Mouse (Mus musculus) forebrain, embryonic 11.5 days (tissue): ENCODE measurements around the gene Mast4. TPM values are rescaled to one million over a fixed set of nuclear protein-coding genes. Genes with fewer than 3 reads are reported as not detected.

Source experiments
- ATAC-seq: fragments of 200-750 bp; cut with Nextera tagmentation; replicated peaks from 2 replicates; pipeline ENCODE4 v1.8.0; 2017; ENCODE audit warnings: moderate TSS enrichment; ENCODE audit not compliant: low FRiP score
- DNase-seq: peaks from one replicate; pipeline ENCODE4 v3.0.0-alpha.2; 2017; ENCODE audit warnings: low spot score
- H3K27ac ChIP-seq: fragments of 300-500 bp; sonication (generic); 2 replicates; pipeline ENCODE4 v1.5.1; 2014; ENCODE audit warnings: low read depth, low read length
- H3K27me3 ChIP-seq: fragments of 300-500 bp; sonication (generic); 2 replicates; pipeline ENCODE4 v1.6.1; 2014; ENCODE audit warnings: mild to moderate bottlenecking, low read length, mixed read lengths; ENCODE audit not compliant: control insufficient read depth, insufficient read depth
- H3K36me3 ChIP-seq: fragments of 300-500 bp; sonication (generic); 2 replicates; pipeline ENCODE4 v1.6.1; 2014; ENCODE audit warnings: mild to moderate bottlenecking, low read length, moderate library complexity, mixed read lengths; ENCODE audit not compliant: control insufficient read depth, insufficient read depth
- H3K4me1 ChIP-seq: fragments of 300-500 bp; sonication (generic); replicated peaks from 2 replicates; pipeline ENCODE4 v1.6.1; 2014; ENCODE audit warnings: low read length, mixed read lengths; ENCODE audit not compliant: control insufficient read depth, insufficient read depth
- H3K4me2 ChIP-seq: fragments of 300-500 bp; sonication (generic); 2 replicates; pipeline ENCODE4 v1.6.1; 2014; ENCODE audit warnings: low read depth, mild to moderate bottlenecking, low read length, moderate library complexity, mixed read lengths; ENCODE audit not compliant: severe bottlenecking
- H3K4me3 ChIP-seq: fragments of 300-500 bp; sonication (generic); 2 replicates; pipeline ENCODE4 v1.5.1; 2014; ENCODE audit warnings: low read depth, low read length
- H3K9ac ChIP-seq: fragments of 300-500 bp; sonication (generic); 2 replicates; pipeline ENCODE4 v1.6.1; 2014; ENCODE audit warnings: low read length
- H3K9me3 ChIP-seq: fragments of 300-500 bp; sonication (generic); 2 replicates; pipeline ENCODE4 v1.6.1; 2016; ENCODE audit warnings: low read length, mixed read lengths; ENCODE audit not compliant: control insufficient read depth
- whole genome bisulfite sequencing: fragments of 180-500 bp; shearing (Covaris S2); extraction: QIAGEN DNeasy Blood & Tissue Kit; methylation state at CpG from one replicate; pipeline ENCODE4 v1.1.7; 2014; 5-methylcytosine and 5-hydroxymethylcytosine counted together
- polyA plus RNA-seq: library from polyadenylated mRNA; unstranded; fragments of >200 nt; fragmentation: Nextera tagmentation; extraction: Ambion mirVana; gene quantifications from 2 replicates; pipeline ENCODE4 v1.2.1, GENCODE M21; 2014

The Mast4 gene
- polyA plus RNA-seq, 1 experiment from 2014 or later: 23.5 TPM

DNA sequence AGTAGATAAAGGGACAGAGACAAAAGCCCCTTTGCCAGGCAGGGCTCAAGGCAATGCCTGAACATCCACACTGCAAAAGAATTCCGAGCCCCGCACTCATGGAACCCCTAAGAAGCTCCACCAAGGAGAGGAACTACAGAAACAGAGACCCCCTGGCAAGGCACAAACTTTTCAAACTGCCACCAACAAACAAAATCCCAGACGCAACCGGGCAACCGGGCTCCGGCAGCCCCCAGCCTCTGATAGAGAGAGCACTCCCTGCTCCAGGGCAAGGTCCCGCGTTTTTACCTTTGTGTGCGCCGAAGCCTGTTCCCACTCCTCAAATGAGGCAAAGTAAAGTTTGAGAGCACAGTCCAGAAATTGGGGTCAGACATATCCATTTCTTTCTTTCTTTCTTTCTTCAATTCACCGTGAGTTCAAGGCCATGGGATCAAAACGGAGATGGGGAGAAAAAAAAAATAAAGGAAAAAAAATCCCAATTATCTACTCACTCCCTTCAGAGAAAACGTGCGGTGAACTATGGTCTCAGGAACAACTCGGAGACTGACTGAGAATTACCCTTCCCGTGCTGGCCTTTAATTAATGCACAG, 428.8 kb downstream of the Mast4 start:
- DNase-seq: peak; percentile 66

DNA sequence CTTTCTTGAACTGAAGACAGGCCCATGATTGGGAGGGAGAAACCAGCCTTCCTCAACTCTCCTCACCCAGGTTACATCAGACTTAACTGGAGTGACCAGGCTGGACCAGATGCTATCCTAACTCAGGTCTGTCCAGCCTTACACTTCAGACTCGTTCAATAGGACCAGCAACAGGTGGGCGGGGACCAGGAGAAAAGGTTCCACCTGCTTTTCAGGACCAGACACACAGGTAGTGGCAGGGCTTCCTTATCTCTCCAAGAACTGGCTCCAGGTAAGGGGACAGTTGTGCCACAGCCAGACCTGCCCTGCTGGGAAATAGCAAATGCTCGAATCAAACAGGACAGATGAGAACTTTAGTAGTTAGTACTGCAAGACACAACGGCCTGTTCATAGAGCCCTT, 430.6 kb downstream of the Mast4 start:
- H3K4me2 ChIP-seq: peak overlapping the region; percentile 37; the same call in 1 of the 2 replicates
- H3K27me3 ChIP-seq: no peaks in the 10 kb centered on the region
- DNase-seq (no peak), ATAC-seq (no peak)
- H3K36me3 ChIP-seq: no peaks in the 10 kb centered on the region
- H3K9ac ChIP-seq: no peak overlapping the region
- H3K4me3 ChIP-seq: no peak overlapping the region
- 0 out of 2 replicates have a peak, but pooled peaks cover 2% of the 10 kb centered on the region for H3K4me1 ChIP-seq
- no peaks in the 10 kb centered on the region for H3K9me3 ChIP-seq
- WGBS: 90% methylated on average over 4 of the region's 4 CpGs
- no peak overlapping the region for H3K27ac ChIP-seq

More for the DNA sequence above, 428.8 kb downstream of the Mast4 start:
- Histone ChIP-seq H3K36me3 (no peaks in the 10 kb centered on the region), H3K4me2 (peak overlapping the region; percentile 70), H3K9ac (peak overlapping the region; percentile 64), H3K4me3 (peak overlapping the region; percentile 51), H3K9me3 (no peaks in the 10 kb centered on the region), H3K4me1 (no peaks in the 10 kb centered on the region), H3K27ac (peak overlapping the region; percentile 76; the same call in 1 of the 2 replicates), H3K27me3 (no peaks in the 10 kb centered on the region)
- ATAC-seq: peak; percentile 20; the same call in 1 of the 2 replicates
- under 1% methylated on average over 16 of the region's 16 CpGs for WGBS

GRCm38 (mm10) chr13:102902123-102902522, 432.2 kb downstream of the Mast4 start:
- no peak overlapping the region for H3K9ac ChIP-seq
- no peak overlapping the region for H3K4me2 ChIP-seq
- H3K9me3 ChIP-seq: no peaks in the 10 kb centered on the region
- WGBS: 76% methylated on average over 7 of the region's 7 CpGs
- H3K27ac ChIP-seq: no peak overlapping the region
- H3K36me3 ChIP-seq: no peaks in the 10 kb centered on the region
- 0 out of 2 replicates have a peak, but pooled peaks cover 2% of the 10 kb centered on the region for H3K4me1 ChIP-seq
- no peak overlapping the region for H3K4me3 ChIP-seq
- no peak for DNase-seq
- ATAC-seq: no peak
- H3K27me3 ChIP-seq: no peaks in the 10 kb centered on the region

GRCm38 (mm10) chr13:102900531-102900930, 433.8 kb downstream of the Mast4 start:
- no peak for ATAC-seq
- Histone ChIP-seq H3K9me3 (no peaks in the 10 kb centered on the region), H3K36me3 (no peaks in the 10 kb centered on the region), H3K4me3 (no peak overlapping the region), H3K4me2 (no peak overlapping the region), H3K27me3 (no peaks in the 10 kb centered on the region), H3K4me1 (peaks cover 11% of the 10 kb centered on the region), H3K9ac (no peak overlapping the region), H3K27ac (no peak overlapping the region)
- WGBS: 64% methylated on average over 8 of the region's 8 CpGs
- DNase-seq: no peak

GRCm38 (mm10) chr13:102900083-102900420, 434.2 kb downstream of the Mast4 start:
- WGBS: 69% methylated on average over 2 of the region's 2 CpGs
- Histone ChIP-seq H3K4me1 (peaks cover 14% of the 10 kb centered on the region), H3K27ac (no peak overlapping the region), H3K9ac (no peak overlapping the region), H3K4me3 (no peak overlapping the region), H3K9me3 (no peaks in the 10 kb centered on the region), H3K27me3 (no peaks in the 10 kb centered on the region), H3K4me2 (no peak overlapping the region), H3K36me3 (no peaks in the 10 kb centered on the region)
- no peak for ATAC-seq
- no peak for DNase-seq

GRCm38 (mm10) chr13:102899253-102900082, 434.8 kb downstream of the Mast4 start:
- no peak for ATAC-seq
- Histone ChIP-seq H3K27ac (no peak overlapping the region), H3K9me3 (no peaks in the 10 kb centered on the region), H3K9ac (no peak overlapping the region), H3K36me3 (no peaks in the 10 kb centered on the region), H3K27me3 (no peaks in the 10 kb centered on the region), H3K4me1 (peaks cover 20% of the 10 kb centered on the region), H3K4me3 (no peak overlapping the region), H3K4me2 (no peak overlapping the region)
- DNase-seq: no peak
- 78% methylated on average over 9 of the region's 9 CpGs for WGBS

DNA sequence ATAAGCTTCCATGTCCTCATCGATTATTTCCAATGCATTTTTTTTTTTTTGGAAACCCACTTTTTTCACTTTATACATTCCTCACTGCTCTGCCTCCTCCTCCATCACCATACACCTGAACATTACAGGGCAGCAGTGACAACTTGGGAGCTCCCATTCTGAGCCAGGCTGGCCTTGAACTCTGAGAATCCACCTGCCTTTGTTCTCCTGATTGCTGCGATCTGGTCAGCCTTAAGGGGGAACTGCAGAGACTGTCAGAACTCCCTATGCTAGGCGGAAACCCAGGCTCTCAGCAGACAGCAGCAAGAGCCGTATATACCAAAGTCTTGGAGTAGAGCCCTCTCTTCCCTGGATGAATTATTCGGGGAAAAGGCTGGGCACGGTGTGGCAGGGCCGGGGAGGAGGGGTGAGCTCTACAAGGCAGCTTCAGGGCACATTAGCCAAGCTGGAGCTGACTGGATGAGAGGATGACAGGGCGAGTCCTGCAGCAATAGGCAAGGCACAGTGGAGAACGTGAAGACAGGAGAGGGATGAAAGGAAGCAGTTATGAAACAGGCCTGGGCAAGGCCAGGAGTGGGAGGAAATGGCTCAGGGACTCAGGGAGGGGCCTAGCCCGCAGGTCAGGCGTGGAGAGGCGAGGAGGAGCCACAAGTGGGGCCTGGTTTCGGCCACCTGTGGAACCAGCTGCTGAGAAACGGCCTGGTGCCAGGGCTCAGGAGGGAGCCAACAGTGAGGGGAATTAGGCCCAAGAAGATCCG, 435.7 kb downstream of the Mast4 start:
- ATAC-seq: no peak
- no peak overlapping the region for H3K4me3 ChIP-seq
- no peaks in the 10 kb centered on the region for H3K36me3 ChIP-seq
- no peaks in the 10 kb centered on the region for H3K9me3 ChIP-seq
- no peak overlapping the region; the same call in 1 of the 2 replicates for H3K9ac ChIP-seq
- H3K4me1 ChIP-seq: peaks cover 26% of the 10 kb centered on the region
- H3K27ac ChIP-seq: no peak overlapping the region
- DNase-seq: no peak
- 61% methylated on average over 15 of the region's 15 CpGs for WGBS
- no peak overlapping the region for H3K4me2 ChIP-seq
- H3K27me3 ChIP-seq: no peaks in the 10 kb centered on the region

DNA sequence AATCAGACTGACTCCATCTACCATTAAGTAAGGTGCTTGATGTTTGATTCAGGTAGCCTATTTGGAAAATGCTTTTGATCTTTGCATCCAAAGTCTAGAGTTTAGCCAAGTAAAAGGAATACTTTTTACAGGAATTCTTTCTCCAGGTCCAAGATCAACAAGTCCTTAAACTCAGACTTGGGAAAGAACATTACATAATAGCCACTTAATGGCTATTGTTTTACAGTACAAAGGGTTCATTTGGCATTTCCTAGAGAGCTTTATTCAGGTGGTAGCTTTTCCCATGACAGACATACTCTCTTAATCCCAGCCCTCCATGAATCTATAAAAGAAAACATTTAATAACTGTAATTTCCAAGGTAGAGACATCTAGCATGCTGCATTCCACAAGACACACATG, 438.0 kb downstream of the Mast4 start:
- no peak for DNase-seq
- no peak overlapping the region for H3K9ac ChIP-seq

More for the DNA sequence above, 438.0 kb downstream of the Mast4 start:
- Histone ChIP-seq H3K4me1 (peaks cover 30% of the 10 kb centered on the region), H3K27ac (no peak overlapping the region), H3K4me3 (no peak overlapping the region), H3K4me2 (no peak overlapping the region), H3K27me3 (no peaks in the 10 kb centered on the region), H3K36me3 (no peaks in the 10 kb centered on the region), H3K9me3 (no peaks in the 10 kb centered on the region)
- no peak for ATAC-seq
